Mouse (Mus musculus): ENCODE measurements around the gene Eef2.
"Not testable (repeated sequence)": the region's sequence is repeated elsewhere in the genome, so short reads cannot be mapped to it uniquely, and the experiment has no call there.

- TF ChIP-seq POLR2A (IDR thresholded peaks at IDR 0.05; ENCODE audit: borderline replicate concordance, control insufficient read depth, low read depth, low read length), result not testable (repeated sequence)
- TF ChIP-seq CTCF (IDR thresholded peaks at IDR 0.05; ENCODE audit: control insufficient read depth, insufficient read depth, low read length), result peak; percentile 62
Measured at GRCm38 (mm10) chr10:81217267-81217666, 40.8 kb downstream of the Eef2 start.

Data from bone marrow, adult 2 months (tissue).